Mouse (Mus musculus): ENCODE measurements around the gene Adamtsl5.

GRCm38 (mm10) chr10:80365736-80366135, 17.5 kb upstream of the Adamtsl5 start:
- TF ChIP-seq CTCF (IDR thresholded peaks at IDR 0.05; ENCODE audit: low read depth) (no peak), EP300 (IDR thresholded peaks at IDR 0.05; ENCODE audit: low read depth) (no peak)

All from liver, postnatal 0 days (tissue).